Mouse (Mus musculus) liver, adult 2 months (tissue): ENCODE measurements at regions not wholly inside any gene's neighbourhood (a gene's known extent, or its start where the extent isn't known, plus 50 kb on each side); places are given as distances from the start of the nearest gene placed in this dataset.

Experiments
- CTCF ChIP-seq: fragments of 200-500 bp; IDR thresholded peaks from 2 replicates; pipeline ENCODE4 v1.5.1; 2011; ENCODE audit warnings: low read depth, low read length, control low read depth
- POLR2A ChIP-seq: fragments of 200-500 bp; IDR thresholded peaks from 2 replicates; pipeline ENCODE4 v1.6.1; 2011; ENCODE audit warnings: low read length, control low read depth; ENCODE audit not compliant: insufficient read depth; ENCODE audit errors: extremely low read depth

DNA sequence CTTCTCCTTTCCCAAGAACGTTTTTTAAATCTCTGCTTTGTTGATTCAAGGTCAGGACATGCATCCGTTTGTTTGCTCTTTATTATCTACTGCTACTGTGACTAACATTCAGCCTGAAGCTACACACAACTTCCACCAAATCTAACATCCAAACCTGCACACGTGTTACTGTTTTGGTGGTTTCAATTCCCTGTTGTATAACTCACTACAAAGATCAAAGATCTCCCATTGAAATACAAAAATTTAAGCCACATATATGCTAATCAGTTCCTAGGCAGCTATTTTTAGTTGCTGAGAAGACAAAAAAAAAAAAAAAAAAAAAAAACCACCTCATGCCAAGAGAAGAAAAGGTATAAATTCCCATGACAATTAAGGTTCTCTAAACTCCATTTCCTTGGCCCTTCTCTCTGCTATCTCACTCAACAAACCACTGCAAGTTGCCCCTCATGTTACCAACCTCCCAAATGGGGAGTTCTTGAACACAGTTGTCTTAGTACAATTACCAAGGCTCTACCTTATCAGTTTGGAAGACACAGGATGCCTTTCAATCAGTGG, 312.0 kb upstream of the Meis1 start:
- TF ChIP-seq CTCF (no peak), POLR2A (no peak)
